Mouse (Mus musculus): ENCODE results near the gene Zdhhc3. TPM values are rescaled to one million over a fixed set of nuclear protein-coding genes. Genes with fewer than 3 reads are reported as not detected.

Zdhhc3 gene
- polyA plus RNA-seq, 1 experiment from 2014 or later, result 88.7 TPM

GRCm38 (mm10) chr9:123047665-123048064 lies 65.3 kb downstream of the Zdhhc3 start:
- no peak overlapping the region for H3K9ac ChIP-seq (ENCODE audit: low read depth, low read length)
- H3K27me3 ChIP-seq (replicated peaks; ENCODE audit: control insufficient read depth, insufficient read depth, low read length), result no peaks in the 10 kb centered on the region
- no peak for ATAC-seq
- H3K4me2 ChIP-seq (ENCODE audit: low read length), result no peak overlapping the region
- H3K36me3 ChIP-seq (ENCODE audit: control insufficient read depth, insufficient read depth, low read length), result no peaks in the 10 kb centered on the region
- no peak overlapping the region for H3K4me3 ChIP-seq (ENCODE audit: low read length)
- H3K27ac ChIP-seq (ENCODE audit: low read depth, low read length), result no peak overlapping the region
- WGBS, result 83% methylated on average over 1 of the region's 1 CpGs
- no peaks in the 10 kb centered on the region for H3K9me3 ChIP-seq (ENCODE audit: control insufficient read depth, low read length)
- H3K4me1 ChIP-seq (ENCODE audit: control insufficient read depth, insufficient read depth, low read depth, low read length), result no peaks in the 10 kb centered on the region

- no peak for ATAC-seq
- H3K9ac ChIP-seq (ENCODE audit: low read depth, low read length), result no peak within 1 kb of the TSS
- H3K27me3 ChIP-seq (replicated peaks; ENCODE audit: control insufficient read depth, insufficient read depth, low read length), result no peaks in the 10 kb centered on the region
- H3K27ac ChIP-seq (ENCODE audit: low read depth, low read length), result no peak within 1 kb of the TSS
- no peaks in the 10 kb centered on the region for H3K4me1 ChIP-seq (ENCODE audit: control insufficient read depth, insufficient read depth, low read depth, low read length)
- no peak within 1 kb of the TSS for H3K4me2 ChIP-seq (ENCODE audit: low read length)
- H3K4me3 ChIP-seq (ENCODE audit: low read length), result no peak within 1 kb of the TSS
- WGBS, result 86% methylated on average over 4 of the region's 4 CpGs
- no peaks in the 10 kb centered on the region for H3K36me3 ChIP-seq (ENCODE audit: control insufficient read depth, insufficient read depth, low read length)
- no peaks in the 10 kb centered on the region for H3K9me3 ChIP-seq (ENCODE audit: control insufficient read depth, low read length)
These were observed 78.6 kb downstream of the Zdhhc3 start, which contains the start of gene Tgm4 for GRCm38 (mm10) chr9:123034426-123034825. TSS of gene Tgm4 (plus strand) at chr9:123034726.

- Histone ChIP-seq H3K4me1 (ENCODE audit: control insufficient read depth, insufficient read depth, low read depth, low read length) (no peaks in the 10 kb centered on the region), H3K27ac (ENCODE audit: low read depth, low read length) (no peak overlapping the region), H3K36me3 (ENCODE audit: control insufficient read depth, insufficient read depth, low read length) (no peaks in the 10 kb centered on the region), H3K9ac (ENCODE audit: low read depth, low read length) (no peak overlapping the region), H3K4me2 (ENCODE audit: low read length) (no peak overlapping the region), H3K27me3 (replicated peaks; ENCODE audit: control insufficient read depth, insufficient read depth, low read length) (no peaks in the 10 kb centered on the region), H3K4me3 (ENCODE audit: low read length) (no peak overlapping the region), H3K9me3 (ENCODE audit: control insufficient read depth, low read length) (no peaks in the 10 kb centered on the region)
- no peak for ATAC-seq
- 85% methylated on average over 13 of the region's 13 CpGs for WGBS
These were observed 81.3 kb downstream of the Zdhhc3 start for GRCm38 (mm10) chr9:123031496-123032246.

GRCm38 (mm10) chr9:123024201-123024600 lies 88.8 kb downstream of the Zdhhc3 start:
- no peaks in the 10 kb centered on the region for H3K9me3 ChIP-seq (ENCODE audit: control insufficient read depth, low read length)
- ATAC-seq, result no peak
- peaks cover 12% of the 10 kb centered on the region for H3K4me1 ChIP-seq (ENCODE audit: control insufficient read depth, insufficient read depth, low read depth, low read length)
- no peak overlapping the region for H3K27ac ChIP-seq (ENCODE audit: low read depth, low read length)
- 90% methylated on average over 2 of the region's 2 CpGs for WGBS
- no peaks in the 10 kb centered on the region for H3K27me3 ChIP-seq (replicated peaks; ENCODE audit: control insufficient read depth, insufficient read depth, low read length)
- H3K9ac ChIP-seq (ENCODE audit: low read depth, low read length), result no peak overlapping the region
- no peak overlapping the region for H3K4me2 ChIP-seq (ENCODE audit: low read length)
- H3K4me3 ChIP-seq (ENCODE audit: low read length), result no peak overlapping the region
- H3K36me3 ChIP-seq (ENCODE audit: control insufficient read depth, insufficient read depth, low read length), result no peaks in the 10 kb centered on the region

GRCm38 (mm10) chr9:123021636-123022379 lies 91.2 kb downstream of the Zdhhc3 start:
- peak overlapping the region; percentile 85 for H3K9ac ChIP-seq (ENCODE audit: low read depth, low read length)
- H3K4me3 ChIP-seq (ENCODE audit: low read length), result peak overlapping the region; percentile 62
- H3K36me3 ChIP-seq (ENCODE audit: control insufficient read depth, insufficient read depth, low read length), result no peaks in the 10 kb centered on the region
- peaks cover 12% of the 10 kb centered on the region for H3K4me1 ChIP-seq (ENCODE audit: control insufficient read depth, insufficient read depth, low read depth, low read length)
- H3K27ac ChIP-seq (ENCODE audit: low read depth, low read length), result peak overlapping the region; percentile 85
- peak overlapping the region; percentile 84 for H3K4me2 ChIP-seq (ENCODE audit: low read length)
- no peaks in the 10 kb centered on the region for H3K9me3 ChIP-seq (ENCODE audit: control insufficient read depth, low read length)
- ATAC-seq, result peak; percentile 48
- no peaks in the 10 kb centered on the region for H3K27me3 ChIP-seq (replicated peaks; ENCODE audit: control insufficient read depth, insufficient read depth, low read length)
- 42% methylated on average over 16 of the region's 24 CpGs for WGBS

- ATAC-seq, result peak; percentile 98
- 1% methylated on average over 48 of the region's 69 CpGs for WGBS
- H3K4me2 ChIP-seq (ENCODE audit: low read length), result peak within 1 kb of the TSS; percentile 84
These were observed 91.9 kb downstream of the Zdhhc3 start, which contains the start of gene Tmem42 for GRCm38 (mm10) chr9:123020995-123021631. TSS of gene Tmem42 (plus strand) at chr9:123021326.

More at GRCm38 (mm10) chr9:123020995-123021631, 91.9 kb downstream of the Zdhhc3 start, which contains the start of gene Tmem42:
- Histone ChIP-seq H3K4me1 (ENCODE audit: control insufficient read depth, insufficient read depth, low read depth, low read length) (peaks cover 12% of the 10 kb centered on the region), H3K27me3 (replicated peaks; ENCODE audit: control insufficient read depth, insufficient read depth, low read length) (no peaks in the 10 kb centered on the region), H3K27ac (ENCODE audit: low read depth, low read length) (peak within 1 kb of the TSS; percentile 85), H3K9ac (ENCODE audit: low read depth, low read length) (peak within 1 kb of the TSS; percentile 85), H3K4me3 (ENCODE audit: low read length) (peak within 1 kb of the TSS; percentile 62), H3K36me3 (ENCODE audit: control insufficient read depth, insufficient read depth, low read length) (no peaks in the 10 kb centered on the region), H3K9me3 (ENCODE audit: control insufficient read depth, low read length) (no peaks in the 10 kb centered on the region)

Other genes starting within 250 kb of the Zdhhc3 start
- gene Zfp445, start 247.2 kb downstream of the Zdhhc3 start, polyA plus RNA-seq (2015; fragmentation: Nextera tagmentation; extraction: Ambion mirVana), result 88.3 and 102 TPM in 2 replicates
- 3.9 and 4.5 TPM in 2 replicates for gene Zkscan7, start 227.5 kb downstream of the Zdhhc3 start, polyA plus RNA-seq (2015; fragmentation: Nextera tagmentation; extraction: Ambion mirVana)
- gene Zfp105, start 190.1 kb downstream of the Zdhhc3 start, polyA plus RNA-seq (2015; fragmentation: Nextera tagmentation; extraction: Ambion mirVana), result 14.4 and 18.0 TPM in 2 replicates
- 24.8 and 25.0 TPM in 2 replicates for gene 1110059G10Rik, start 162.2 kb downstream of the Zdhhc3 start, polyA plus RNA-seq (2015; fragmentation: Nextera tagmentation; extraction: Ambion mirVana)
- 8.2 and 10.7 TPM in 2 replicates for gene Kif15, start 162.2 kb downstream of the Zdhhc3 start, polyA plus RNA-seq (2015; fragmentation: Nextera tagmentation; extraction: Ambion mirVana)
- 30.0 and 31.2 TPM in 2 replicates for gene Tmem42, start 91.9 kb downstream of the Zdhhc3 start, polyA plus RNA-seq (2015; fragmentation: Nextera tagmentation; extraction: Ambion mirVana)
- 0.61 and 0.81 TPM in 2 replicates for gene Tgm4, start 78.5 kb downstream of the Zdhhc3 start, polyA plus RNA-seq (2015; fragmentation: Nextera tagmentation; extraction: Ambion mirVana)
- 76.3 and 78.2 TPM in 2 replicates for gene Exosc7, start within 50 bp of the Zdhhc3 start, polyA plus RNA-seq (2015; fragmentation: Nextera tagmentation; extraction: Ambion mirVana)
- gene Clec3b, start 37.7 kb upstream of the Zdhhc3 start, polyA plus RNA-seq (2015; fragmentation: Nextera tagmentation; extraction: Ambion mirVana), result 4.2 and 4.5 TPM in 2 replicates
- gene Cdcp1, start 102.8 kb upstream of the Zdhhc3 start, polyA plus RNA-seq (2015; fragmentation: Nextera tagmentation; extraction: Ambion mirVana), result 0.11 and 0.24 TPM in 2 replicates
- gene Tmem158, start 147.6 kb upstream of the Zdhhc3 start, polyA plus RNA-seq (2015; fragmentation: Nextera tagmentation; extraction: Ambion mirVana), result 25.3 and 32.3 TPM in 2 replicates

Measured in hindbrain, embryonic 16.5 days (tissue).